Mouse (Mus musculus): ENCODE measurements around the gene Tnfrsf18. TPM values are rescaled to one million over a fixed set of nuclear protein-coding genes. Genes with fewer than 3 reads are reported as not detected.

Gene Tnfrsf18
- polyA plus RNA-seq (2012; rRNA removed; ENCODE audit: low replicate concordance), result 22.0 and 26.1 TPM in 2 replicates

DNA sequence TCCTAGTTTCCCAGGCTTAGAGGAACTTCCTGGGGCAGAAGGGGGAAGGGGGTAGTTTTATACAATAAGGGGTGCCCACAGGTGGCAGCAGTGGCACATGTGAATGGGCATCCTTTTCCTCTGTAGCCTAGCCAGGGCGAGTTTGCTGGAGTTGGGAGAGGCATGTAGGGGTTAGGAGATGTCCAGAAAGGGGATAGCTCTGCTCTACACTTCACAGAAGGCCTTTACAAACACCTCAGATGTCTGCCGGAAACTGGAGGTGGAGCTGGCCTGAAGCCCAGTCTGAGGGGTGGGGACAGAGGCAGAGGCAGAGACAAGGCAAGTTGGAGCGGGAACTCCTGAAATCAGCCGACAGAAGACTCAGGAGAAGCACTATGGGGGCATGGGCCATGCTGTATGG, at the start of gene Tnfrsf18:
TSS of gene Tnfrsf18 (plus strand) at position 152 of the 400 bp plus-strand sequence.

DNA sequence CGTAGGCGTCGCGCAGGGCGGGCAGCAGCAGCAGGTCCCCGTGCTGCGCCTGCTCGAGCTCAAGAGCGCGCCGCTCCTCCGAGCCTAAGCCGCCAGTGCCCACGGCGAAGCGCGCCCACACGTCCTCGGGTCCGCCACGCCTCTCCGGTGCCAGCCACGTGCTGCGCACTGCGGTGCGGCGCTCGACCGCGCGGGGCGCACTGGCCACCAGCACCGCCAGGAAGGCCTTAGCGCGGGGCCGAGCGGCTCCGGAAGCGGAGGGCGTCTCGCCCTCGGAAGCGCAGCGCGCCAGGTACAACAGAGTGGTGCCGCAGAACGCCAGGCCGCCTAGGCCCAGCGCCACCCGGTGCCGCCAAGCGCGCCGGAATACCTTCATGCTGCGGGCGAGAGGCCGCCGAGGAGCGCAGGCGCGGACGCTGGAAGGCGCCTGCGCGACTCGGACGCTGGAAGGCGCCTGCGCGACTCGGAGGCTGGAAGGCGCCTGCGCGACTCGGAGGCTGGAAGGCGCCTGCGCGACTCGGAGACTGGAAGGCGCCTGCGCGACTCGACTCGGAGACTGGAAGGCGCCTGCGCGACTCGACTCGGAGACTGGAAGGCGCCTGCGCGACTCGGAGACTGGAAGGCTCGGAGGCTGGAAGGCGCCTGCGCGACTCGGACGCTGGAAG, 33.6 kb upstream of the Tnfrsf18 start, which contains the start of the genes B3galt6 and Sdf4:
TSS of gene B3galt6 (minus strand) at position 409 of the 665 bp plus-strand sequence.
TSS of gene Sdf4 (plus strand) at position 632 of the 665 bp plus-strand sequence.

GRCm38 (mm10) chr4:156013637-156014036, 12.3 kb upstream of the Tnfrsf18 start, which contains the start of gene Tnfrsf4:
Tnfrsf4 (plus strand) TSS chr4:156013843.

GRCm38 (mm10) chr4:156059261-156059660, 33.3 kb downstream of the Tnfrsf18 start, which contains the start of gene Ttll10:
Ttll10 (minus strand) TSS chr4:156059414.

Other genes with a start within 250 kb of the Tnfrsf18 start
- gene Tmem88b, start 240.3 kb upstream of the Tnfrsf18 start, polyA plus RNA-seq (2012; rRNA removed; ENCODE audit: low replicate concordance), result 1.9 and 2.6 TPM in 2 replicates
- gene Ankrd65, start 235.7 kb upstream of the Tnfrsf18 start, polyA plus RNA-seq (2012; rRNA removed; ENCODE audit: low replicate concordance), result 0.32 and 0.54 TPM in 2 replicates
- gene Mrpl20, start 223.3 kb upstream of the Tnfrsf18 start, polyA plus RNA-seq (2012; rRNA removed; ENCODE audit: low replicate concordance), result 47.4 and 59.6 TPM in 2 replicates
- 63.4 and 98.7 TPM in 2 replicates for gene Ccnl2, start 213.7 kb upstream of the Tnfrsf18 start, polyA plus RNA-seq (2012; rRNA removed; ENCODE audit: low replicate concordance)
- gene Aurkaip1, start 194.9 kb upstream of the Tnfrsf18 start, polyA plus RNA-seq (2012; rRNA removed; ENCODE audit: low replicate concordance), result 149 and 245 TPM in 2 replicates
- gene Mxra8, start 186.5 kb upstream of the Tnfrsf18 start, polyA plus RNA-seq (2012; rRNA removed; ENCODE audit: low replicate concordance), result 274 and 383 TPM in 2 replicates
- 153 and 223 TPM in 2 replicates for gene Dvl1, start 178.8 kb upstream of the Tnfrsf18 start, polyA plus RNA-seq (2012; rRNA removed; ENCODE audit: low replicate concordance)
- 1.3 and 1.5 TPM in 2 replicates for gene Tas1r3, start 162.8 kb upstream of the Tnfrsf18 start, polyA plus RNA-seq (2012; rRNA removed; ENCODE audit: low replicate concordance)
- 32.4 and 36.2 TPM in 2 replicates for gene Cptp, start 156.7 kb upstream of the Tnfrsf18 start, polyA plus RNA-seq (2012; rRNA removed; ENCODE audit: low replicate concordance)
- gene Ints11, start 156.6 kb upstream of the Tnfrsf18 start, polyA plus RNA-seq (2012; rRNA removed; ENCODE audit: low replicate concordance), result 33.7 and 47.4 TPM in 2 replicates
- gene Pusl1, start 134.4 kb upstream of the Tnfrsf18 start, polyA plus RNA-seq (2012; rRNA removed; ENCODE audit: low replicate concordance), result 61.9 and 134 TPM in 2 replicates
- 43.7 and 50.5 TPM in 2 replicates for gene Acap3, start 134.3 kb upstream of the Tnfrsf18 start, polyA plus RNA-seq (2012; rRNA removed; ENCODE audit: low replicate concordance)
- 39.4 and 89.6 TPM in 2 replicates for gene Ube2j2, start 82.3 kb upstream of the Tnfrsf18 start, polyA plus RNA-seq (2012; rRNA removed; ENCODE audit: low replicate concordance)
- 113 and 117 TPM in 2 replicates for gene C1qtnf12, start 63.8 kb upstream of the Tnfrsf18 start, polyA plus RNA-seq (2012; rRNA removed; ENCODE audit: low replicate concordance)
- 5.2 and 10.7 TPM in 2 replicates for gene B3galt6, start 33.5 kb upstream of the Tnfrsf18 start, polyA plus RNA-seq (2012; rRNA removed; ENCODE audit: low replicate concordance)
- gene Sdf4, start 33.3 kb upstream of the Tnfrsf18 start, polyA plus RNA-seq (2012; rRNA removed; ENCODE audit: low replicate concordance), result 61.5 and 63.6 TPM in 2 replicates
- 28.1 and 40.7 TPM in 2 replicates for gene Tnfrsf4, start 12.3 kb upstream of the Tnfrsf18 start, polyA plus RNA-seq (2012; rRNA removed; ENCODE audit: low replicate concordance)
- gene Ttll10, start 33.2 kb downstream of the Tnfrsf18 start, polyA plus RNA-seq (2012; rRNA removed; ENCODE audit: low replicate concordance), result 4.0 and 4.9 TPM in 2 replicates
- gene 9430015G10Rik, start 83.8 kb downstream of the Tnfrsf18 start, polyA plus RNA-seq (2012; rRNA removed; ENCODE audit: low replicate concordance), result 27.3 and 33.1 TPM in 2 replicates
- gene Rnf223, start 104.3 kb downstream of the Tnfrsf18 start, polyA plus RNA-seq (2012; rRNA removed; ENCODE audit: low replicate concordance), result 0.73 and 0.97 TPM in 2 replicates
- 70.6 and 80.5 TPM in 2 replicates for gene Agrn, start 171.3 kb downstream of the Tnfrsf18 start, polyA plus RNA-seq (2012; rRNA removed; ENCODE audit: low replicate concordance)
- gene Isg15, start 174.7 kb downstream of the Tnfrsf18 start, polyA plus RNA-seq (2012; rRNA removed; ENCODE audit: low replicate concordance), result 11.3 and 14.2 TPM in 2 replicates
- gene AW011738, start 177.1 kb downstream of the Tnfrsf18 start, polyA plus RNA-seq (2012; rRNA removed; ENCODE audit: low replicate concordance), result 3.0 and 5.2 TPM in 2 replicates
- gene Perm1, start 189.7 kb downstream of the Tnfrsf18 start, polyA plus RNA-seq (2012; rRNA removed; ENCODE audit: low replicate concordance), result 0.53 and 20.4 TPM in 2 replicates
- gene Plekhn1, start 208.7 kb downstream of the Tnfrsf18 start, polyA plus RNA-seq (2012; rRNA removed; ENCODE audit: low replicate concordance), result 82.7 and 85.1 TPM in 2 replicates
- gene Noc2l, start 209.8 kb downstream of the Tnfrsf18 start, polyA plus RNA-seq (2012; rRNA removed; ENCODE audit: low replicate concordance), result 78.1 and 93.3 TPM in 2 replicates
- 1.2 and 1.8 TPM in 2 replicates for gene Samd11, start 229.5 kb downstream of the Tnfrsf18 start, polyA plus RNA-seq (2012; rRNA removed; ENCODE audit: low replicate concordance)

Measured in mammary gland, adult 2 months (tissue).